Mouse (Mus musculus) retina, postnatal 7 days (tissue): ENCODE data around the gene Sart1.

Experiments
- DNase-seq: peaks from one replicate; pipeline ENCODE4 v3.0.0-alpha.2; 2012; ENCODE audit warnings: low read depth, low spot score

The Sart1 gene

GRCm38 (mm10) chr19:5388588-5389242 lies at the start of gene Sart1:
Gene Sart1, minus strand, starts transcription at chr19:5388703.
- peak; percentile 94 for DNase-seq

GRCm38 (mm10) chr19:5433951-5434350 lies 45.4 kb upstream of the Sart1 start:
- DNase-seq = no peak

GRCm38 (mm10) chr19:5432992-5433852 lies 44.7 kb upstream of the Sart1 start:
- DNase-seq = no peak

- DNase-seq = no peak
Measured at GRCm38 (mm10) chr19:5431911-5432464, 43.5 kb upstream of the Sart1 start.

GRCm38 (mm10) chr19:5430408-5430807 lies 41.9 kb upstream of the Sart1 start:
- no peak for DNase-seq

GRCm38 (mm10) chr19:5429806-5430205 lies 41.3 kb upstream of the Sart1 start:
- no peak for DNase-seq

- no peak for DNase-seq
Measured at GRCm38 (mm10) chr19:5429219-5429618, 40.7 kb upstream of the Sart1 start.

GRCm38 (mm10) chr19:5428083-5428482 lies 39.6 kb upstream of the Sart1 start:
- DNase-seq = peak; percentile 44

- no peak for DNase-seq
Measured at GRCm38 (mm10) chr19:5426640-5427290, 38.3 kb upstream of the Sart1 start.

GRCm38 (mm10) chr19:5425906-5426565 lies 37.5 kb upstream of the Sart1 start:
- DNase-seq = no peak

GRCm38 (mm10) chr19:5424782-5425741 lies 36.6 kb upstream of the Sart1 start, which contains the start of the genes Drap1 and AI837181:
Gene Drap1, minus strand, starts transcription at chr19:5424979.
Gene AI837181, plus strand, starts transcription at chr19:5425144.
- peak; percentile 95 for DNase-seq

- no peak for DNase-seq
Measured at GRCm38 (mm10) chr19:5424092-5424781, 35.7 kb upstream of the Sart1 start.

GRCm38 (mm10) chr19:5423561-5423960 lies 35.1 kb upstream of the Sart1 start:
- DNase-seq = no peak

- DNase-seq = no peak
Measured at GRCm38 (mm10) chr19:5422895-5423443, 34.5 kb upstream of the Sart1 start.

GRCm38 (mm10) chr19:5422267-5422666 lies 33.8 kb upstream of the Sart1 start:
- no peak for DNase-seq

- no peak for DNase-seq
Measured at GRCm38 (mm10) chr19:5421784-5422183, 33.3 kb upstream of the Sart1 start.

- no peak for DNase-seq
Measured at GRCm38 (mm10) chr19:5420579-5420978, 32.1 kb upstream of the Sart1 start.

GRCm38 (mm10) chr19:5419630-5420029 lies 31.1 kb upstream of the Sart1 start:
- DNase-seq = no peak

- DNase-seq = no peak
Measured at GRCm38 (mm10) chr19:5418750-5419466, 30.4 kb upstream of the Sart1 start.
